Mouse (Mus musculus): ENCODE data around the gene Zmat5. TPM values are rescaled to one million over a fixed set of nuclear protein-coding genes. Genes with fewer than 3 reads are reported as not detected.

The Zmat5 gene
- polyA plus RNA-seq, 1 experiment from 2014 or later, result 76.7 TPM

DNA sequence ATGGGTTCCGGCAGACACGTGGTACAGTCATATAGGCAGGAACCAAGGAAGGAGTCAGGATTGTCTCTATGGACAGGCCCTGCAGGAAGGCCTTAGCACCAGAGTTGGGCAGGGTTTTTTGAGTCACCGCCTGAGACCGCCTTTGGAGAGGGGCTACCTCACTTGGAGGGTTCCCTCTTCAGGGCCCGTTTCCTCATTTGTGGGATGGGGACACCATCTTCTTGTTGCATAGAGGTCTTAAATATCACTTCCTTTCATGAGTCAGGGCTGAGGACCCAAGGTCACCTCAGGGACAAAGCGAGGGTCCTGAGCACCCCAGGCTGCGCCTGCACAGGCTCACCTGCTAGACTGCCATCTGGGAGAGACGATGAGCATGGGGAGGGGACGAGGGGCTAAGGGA, 52.0 kb downstream of the Zmat5 start:
- no peak overlapping the region for H3K9ac ChIP-seq (replicated peaks)
- peaks cover 41% of the 10 kb centered on the region for H3K27me3 ChIP-seq
- H3K4me2 ChIP-seq, result no peak overlapping the region
- H3K4me1 ChIP-seq (replicated peaks), result peaks cover 6% of the 10 kb centered on the region; the same call in 1 of the 2 replicates
- no peak overlapping the region for H3K27ac ChIP-seq
- H3K9me3 ChIP-seq, result peaks cover 6% of the 10 kb centered on the region; the same call in 1 of the 2 replicates
- H3K4me3 ChIP-seq (replicated peaks), result no peak overlapping the region
- WGBS, result 77% methylated on average over 9 of the region's 9 CpGs
- H3K36me3 ChIP-seq, result no peaks in the 10 kb centered on the region
- ATAC-seq (ENCODE audit: insufficient number of reproducible peaks, insufficient read depth, low FRiP score, low TSS enrichment, low read depth), result no peak

DNA sequence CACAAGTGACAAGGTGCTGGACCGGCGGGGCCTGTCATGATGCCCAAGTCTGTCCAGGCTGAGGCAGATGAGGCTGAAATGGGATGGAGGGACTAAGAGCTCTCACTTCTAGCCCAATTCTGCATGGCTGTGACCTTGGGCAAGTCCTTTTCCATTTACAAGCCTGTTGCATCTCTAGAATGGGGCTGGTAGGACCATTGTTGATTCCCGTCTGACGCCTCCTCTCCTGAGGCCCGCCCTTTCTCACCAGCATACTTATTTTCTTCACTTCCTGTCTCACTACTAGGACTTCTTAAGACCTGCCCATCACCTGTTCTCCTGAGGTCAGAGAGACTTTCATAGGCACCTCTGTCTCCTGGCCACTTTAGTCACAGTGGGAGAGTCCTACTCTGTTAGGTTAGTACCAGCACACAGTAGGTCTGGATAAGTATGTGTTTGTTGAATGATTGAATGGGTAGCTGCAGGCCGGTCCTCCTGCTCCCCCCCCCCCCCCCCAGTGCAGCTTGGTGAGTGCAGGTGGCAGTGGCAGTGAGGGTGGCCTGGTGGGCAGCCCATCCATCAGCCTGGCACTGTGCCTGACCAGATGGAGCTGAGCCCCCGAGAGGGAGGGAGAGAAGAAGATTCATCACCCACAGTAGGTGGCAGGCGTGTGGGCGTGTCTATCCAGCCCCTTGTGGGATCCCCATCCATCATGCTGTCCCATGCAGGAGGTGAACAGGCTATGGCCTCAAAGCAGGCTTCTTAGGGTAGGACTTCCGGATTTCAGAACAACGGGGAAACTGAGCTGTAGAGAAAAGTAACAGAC, 52.7 kb downstream of the Zmat5 start:
- H3K36me3 ChIP-seq, result no peaks in the 10 kb centered on the region
- no peak overlapping the region for H3K4me3 ChIP-seq (replicated peaks)
- H3K27ac ChIP-seq, result no peak overlapping the region
- 45% methylated on average over 11 of the region's 11 CpGs for WGBS
- peaks cover 6% of the 10 kb centered on the region; the same call in 1 of the 2 replicates for H3K4me1 ChIP-seq (replicated peaks)
- no peak overlapping the region for H3K4me2 ChIP-seq
- ATAC-seq (ENCODE audit: insufficient number of reproducible peaks, insufficient read depth, low FRiP score, low TSS enrichment, low read depth), result no peak
- no peak overlapping the region for H3K9ac ChIP-seq (replicated peaks)
- H3K27me3 ChIP-seq, result peaks cover 41% of the 10 kb centered on the region
- peaks cover 6% of the 10 kb centered on the region; the same call in 1 of the 2 replicates for H3K9me3 ChIP-seq

DNA sequence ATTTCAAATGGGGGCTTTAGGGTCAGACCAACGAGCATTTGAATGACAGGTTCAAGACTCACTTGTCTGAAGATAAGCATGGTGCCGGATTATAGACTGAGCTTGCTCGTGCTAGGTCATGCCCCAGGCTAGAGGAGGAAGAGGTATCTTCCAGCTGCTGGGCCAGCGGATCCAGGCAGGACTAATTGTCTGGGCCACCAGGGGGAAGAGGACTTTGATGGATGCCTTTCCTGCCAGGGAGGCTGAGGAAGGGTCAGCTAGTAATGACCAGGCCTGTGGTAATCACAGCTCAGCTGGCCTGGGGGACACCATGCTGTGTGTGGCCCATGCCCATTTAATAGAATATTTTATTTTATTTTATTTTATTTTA, 53.3 kb downstream of the Zmat5 start:
- Histone ChIP-seq H3K4me3 (replicated peaks) (no peak overlapping the region), H3K36me3 (no peaks in the 10 kb centered on the region), H3K9me3 (peaks cover 6% of the 10 kb centered on the region; the same call in 1 of the 2 replicates), H3K4me2 (no peak overlapping the region), H3K27ac (no peak overlapping the region), H3K4me1 (replicated peaks) (peaks cover 5% of the 10 kb centered on the region; the same call in 1 of the 2 replicates), H3K9ac (replicated peaks) (no peak overlapping the region), H3K27me3 (peaks cover 41% of the 10 kb centered on the region)
- no peak for ATAC-seq (ENCODE audit: insufficient number of reproducible peaks, insufficient read depth, low FRiP score, low TSS enrichment, low read depth)
- 20% methylated on average over 4 of the region's 4 CpGs for WGBS

DNA sequence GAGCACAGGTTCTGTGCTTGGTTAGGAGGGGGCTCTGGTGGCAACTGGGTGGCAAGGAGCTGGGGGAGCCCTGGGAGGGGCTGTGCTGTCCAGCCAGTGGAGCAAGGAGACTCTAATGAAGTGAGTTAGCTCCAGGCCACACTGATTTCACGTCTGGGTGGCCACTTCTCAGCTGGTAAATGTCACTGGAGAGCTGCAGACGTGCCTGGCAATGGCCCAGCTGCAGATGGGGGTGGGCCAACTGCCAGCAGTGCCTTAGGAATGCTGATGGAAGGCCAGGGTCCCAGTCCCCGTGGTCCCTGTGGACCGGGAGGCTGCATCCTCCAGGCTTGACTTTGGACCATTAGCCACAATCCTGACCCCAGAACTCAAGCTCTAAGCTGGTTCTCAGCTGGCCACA, 56.0 kb downstream of the Zmat5 start:
- Histone ChIP-seq H3K27me3 (peaks cover 47% of the 10 kb centered on the region), H3K4me1 (replicated peaks) (no peaks in the 10 kb centered on the region), H3K9ac (replicated peaks) (no peak overlapping the region), H3K27ac (no peak overlapping the region), H3K9me3 (no peaks in the 10 kb centered on the region), H3K4me3 (replicated peaks) (no peak overlapping the region), H3K4me2 (no peak overlapping the region), H3K36me3 (no peaks in the 10 kb centered on the region)
- WGBS, result 9% methylated on average over 4 of the region's 4 CpGs
- no peak for ATAC-seq (ENCODE audit: insufficient number of reproducible peaks, insufficient read depth, low FRiP score, low TSS enrichment, low read depth)

DNA sequence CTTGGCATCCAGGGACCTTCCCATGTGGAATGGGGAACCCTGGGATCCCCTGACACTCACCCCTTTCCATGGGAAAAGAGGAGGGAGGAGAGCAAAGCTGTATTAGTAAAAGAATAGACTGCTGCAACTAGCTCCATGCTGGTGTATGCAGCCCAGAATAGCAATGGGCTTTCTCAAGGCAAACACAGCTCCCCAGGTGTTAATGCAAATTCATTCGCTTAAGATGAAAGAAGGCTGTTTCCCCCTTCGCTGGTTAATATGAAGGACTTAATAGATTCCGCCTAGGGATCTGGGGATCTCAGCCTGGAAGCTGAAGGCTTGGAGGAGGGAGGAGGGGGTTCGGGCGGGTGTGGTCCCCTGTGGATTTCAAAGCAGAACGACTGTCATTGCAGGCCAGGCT, 57.5 kb downstream of the Zmat5 start:
- H3K36me3 ChIP-seq, result peaks cover 4% of the 10 kb centered on the region; the same call in 1 of the 2 replicates
- H3K4me2 ChIP-seq, result no peak overlapping the region
- H3K4me1 ChIP-seq (replicated peaks), result no peaks in the 10 kb centered on the region
- 13% methylated on average over 6 of the region's 6 CpGs for WGBS
- H3K27me3 ChIP-seq, result peaks cover 42% of the 10 kb centered on the region
- no peak overlapping the region for H3K9ac ChIP-seq (replicated peaks)
- no peak overlapping the region for H3K27ac ChIP-seq
- no peak for ATAC-seq (ENCODE audit: insufficient number of reproducible peaks, insufficient read depth, low FRiP score, low TSS enrichment, low read depth)
- no peaks in the 10 kb centered on the region for H3K9me3 ChIP-seq
- no peak overlapping the region for H3K4me3 ChIP-seq (replicated peaks)

DNA sequence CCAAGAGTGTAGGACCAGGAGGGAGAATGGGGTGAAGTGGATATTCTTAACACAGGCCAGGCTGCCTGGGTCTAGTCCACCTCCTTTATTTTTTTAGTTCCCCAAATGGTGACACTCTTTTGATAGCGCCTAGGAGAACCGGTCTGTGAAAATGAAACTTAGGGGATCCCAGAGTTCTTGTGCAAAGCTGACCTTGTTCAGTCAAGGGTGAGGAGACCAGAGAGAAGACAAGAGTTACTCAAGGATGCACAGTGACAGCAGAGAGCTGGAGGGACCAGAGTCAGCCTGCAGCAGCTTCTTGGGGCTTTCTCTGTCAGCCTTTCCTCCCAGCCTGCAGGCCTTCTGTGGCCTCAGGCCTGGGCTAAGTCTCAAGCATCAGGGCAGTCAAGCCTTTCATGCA, 58.0 kb downstream of the Zmat5 start:
- Histone ChIP-seq H3K36me3 (peaks cover 9% of the 10 kb centered on the region; the same call in 1 of the 2 replicates), H3K27ac (no peak overlapping the region), H3K9ac (replicated peaks) (no peak overlapping the region), H3K4me1 (replicated peaks) (no peaks in the 10 kb centered on the region), H3K27me3 (peaks cover 42% of the 10 kb centered on the region), H3K4me3 (replicated peaks) (no peak overlapping the region), H3K9me3 (no peaks in the 10 kb centered on the region), H3K4me2 (no peak overlapping the region)
- WGBS, result 9% methylated on average over 2 of the region's 2 CpGs
- ATAC-seq (ENCODE audit: insufficient number of reproducible peaks, insufficient read depth, low FRiP score, low TSS enrichment, low read depth), result no peak

DNA sequence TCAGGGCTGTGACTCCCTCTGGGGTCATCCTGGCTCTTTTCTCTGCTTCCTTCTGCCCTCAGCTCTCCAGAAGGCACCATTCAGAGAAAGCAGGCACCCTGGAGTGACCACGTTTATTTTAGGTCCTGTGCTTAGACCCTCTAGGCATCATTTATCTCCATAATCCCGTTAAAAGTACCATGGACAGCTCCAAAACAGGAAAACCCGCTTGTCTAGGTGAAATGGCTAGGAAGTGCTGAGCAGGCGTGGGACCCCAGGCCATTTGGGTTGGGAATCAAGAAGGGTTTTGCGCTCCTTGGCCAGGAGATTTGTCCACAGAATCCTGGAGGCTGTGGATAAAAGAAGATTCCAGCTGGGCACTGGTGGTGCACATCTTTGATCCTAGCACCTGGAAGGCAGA, 59.2 kb downstream of the Zmat5 start:
- Histone ChIP-seq H3K9me3 (no peaks in the 10 kb centered on the region), H3K4me1 (replicated peaks) (no peaks in the 10 kb centered on the region), H3K4me3 (replicated peaks) (no peak overlapping the region), H3K4me2 (no peak overlapping the region), H3K27me3 (peaks cover 42% of the 10 kb centered on the region), H3K27ac (no peak overlapping the region), H3K36me3 (peaks cover 18% of the 10 kb centered on the region; the same call in 1 of the 2 replicates), H3K9ac (replicated peaks) (no peak overlapping the region)
- ATAC-seq (ENCODE audit: insufficient number of reproducible peaks, insufficient read depth, low FRiP score, low TSS enrichment, low read depth), result no peak
- WGBS, result 16% methylated on average over 5 of the region's 5 CpGs

DNA sequence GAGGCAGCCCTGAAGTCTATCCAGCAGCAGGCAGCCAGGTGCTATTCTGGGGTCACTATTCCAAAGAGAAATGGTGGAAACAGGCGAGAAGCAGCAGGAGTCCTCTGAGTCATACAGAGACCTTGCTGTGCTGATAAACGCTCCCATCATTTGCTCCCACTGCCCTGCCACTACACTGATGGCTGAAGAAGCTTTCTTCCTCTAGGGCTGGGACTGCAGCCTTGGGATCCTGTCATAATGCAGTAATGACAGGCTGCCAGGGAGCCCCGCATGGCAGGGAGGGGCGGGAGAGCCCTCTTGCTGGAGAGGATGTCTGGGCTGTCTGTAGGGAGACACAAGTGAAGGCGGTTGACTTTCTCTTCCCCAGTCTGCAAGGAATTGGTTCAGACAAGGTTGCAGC, 60.0 kb downstream of the Zmat5 start:
- 44% methylated on average over 5 of the region's 5 CpGs for WGBS
- H3K27me3 ChIP-seq, result peaks cover 42% of the 10 kb centered on the region
- H3K9me3 ChIP-seq, result no peaks in the 10 kb centered on the region
- ATAC-seq (ENCODE audit: insufficient number of reproducible peaks, insufficient read depth, low FRiP score, low TSS enrichment, low read depth), result no peak
- H3K36me3 ChIP-seq, result peaks cover 27% of the 10 kb centered on the region
- H3K4me3 ChIP-seq (replicated peaks), result no peak overlapping the region
- H3K9ac ChIP-seq (replicated peaks), result no peak overlapping the region
- H3K4me1 ChIP-seq (replicated peaks), result no peaks in the 10 kb centered on the region
- H3K4me2 ChIP-seq, result no peak overlapping the region
- no peak overlapping the region for H3K27ac ChIP-seq

DNA sequence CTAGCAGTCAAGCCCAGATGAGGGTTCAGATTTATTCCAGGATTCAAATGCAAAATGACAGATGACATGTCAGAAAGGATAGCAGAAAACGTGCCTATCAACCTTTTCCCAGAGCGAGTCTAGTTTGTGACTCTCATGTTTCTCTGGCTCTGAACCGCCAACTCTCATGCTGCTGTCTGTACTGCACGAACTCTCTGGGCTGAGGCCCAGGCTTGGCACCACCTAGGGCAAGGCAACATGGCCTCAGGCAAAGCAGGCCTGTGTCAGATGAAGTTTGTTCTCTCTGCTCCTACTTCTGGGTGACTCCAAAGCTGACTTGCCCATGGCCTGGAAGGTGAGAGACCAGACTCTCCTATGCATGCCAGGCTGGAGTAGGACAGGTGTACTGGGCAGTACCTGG, 63.9 kb downstream of the Zmat5 start:
- no peak for ATAC-seq (ENCODE audit: insufficient number of reproducible peaks, insufficient read depth, low FRiP score, low TSS enrichment, low read depth)

DNA sequence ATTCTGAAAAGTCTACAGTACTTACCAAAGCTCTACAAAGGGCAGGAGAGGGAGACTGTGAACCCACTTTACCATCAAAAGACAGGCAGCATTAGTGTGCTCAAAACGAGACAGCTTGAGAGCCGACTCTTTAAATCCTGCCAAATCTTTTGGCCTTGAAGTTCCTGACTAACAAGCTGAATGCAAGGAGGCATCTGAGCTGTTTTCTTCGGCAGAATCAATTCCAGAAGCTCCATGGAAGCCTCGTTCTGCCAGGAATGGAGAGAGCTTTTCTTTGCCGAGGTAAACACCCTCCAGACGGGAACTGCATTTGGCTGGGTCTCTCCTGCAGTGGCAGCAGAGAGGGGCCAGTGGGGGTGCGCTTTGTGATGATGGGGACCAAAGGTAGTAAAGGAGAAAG, 64.8 kb downstream of the Zmat5 start:
- ATAC-seq (ENCODE audit: insufficient number of reproducible peaks, insufficient read depth, low FRiP score, low TSS enrichment, low read depth), result no peak
- Histone ChIP-seq H3K27ac (no peak overlapping the region), H3K4me2 (no peak overlapping the region), H3K4me3 (replicated peaks) (no peak overlapping the region), H3K9ac (replicated peaks) (no peak overlapping the region), H3K9me3 (no peaks in the 10 kb centered on the region), H3K27me3 (peaks cover under 1% of the 10 kb centered on the region; the same call in 1 of the 2 replicates), H3K36me3 (peaks cover 48% of the 10 kb centered on the region), H3K4me1 (replicated peaks) (no peaks in the 10 kb centered on the region)
- WGBS, result 70% methylated on average over 7 of the region's 7 CpGs

More for the DNA sequence above, 63.9 kb downstream of the Zmat5 start:
- H3K9me3 ChIP-seq, result no peaks in the 10 kb centered on the region
- peaks cover 10% of the 10 kb centered on the region for H3K27me3 ChIP-seq
- H3K27ac ChIP-seq, result no peak overlapping the region
- H3K4me3 ChIP-seq (replicated peaks), result no peak overlapping the region
- 87% methylated on average over 4 of the region's 4 CpGs for WGBS
- peaks cover 48% of the 10 kb centered on the region for H3K36me3 ChIP-seq
- no peak overlapping the region for H3K9ac ChIP-seq (replicated peaks)
- no peaks in the 10 kb centered on the region for H3K4me1 ChIP-seq (replicated peaks)
- no peak overlapping the region for H3K4me2 ChIP-seq

DNA sequence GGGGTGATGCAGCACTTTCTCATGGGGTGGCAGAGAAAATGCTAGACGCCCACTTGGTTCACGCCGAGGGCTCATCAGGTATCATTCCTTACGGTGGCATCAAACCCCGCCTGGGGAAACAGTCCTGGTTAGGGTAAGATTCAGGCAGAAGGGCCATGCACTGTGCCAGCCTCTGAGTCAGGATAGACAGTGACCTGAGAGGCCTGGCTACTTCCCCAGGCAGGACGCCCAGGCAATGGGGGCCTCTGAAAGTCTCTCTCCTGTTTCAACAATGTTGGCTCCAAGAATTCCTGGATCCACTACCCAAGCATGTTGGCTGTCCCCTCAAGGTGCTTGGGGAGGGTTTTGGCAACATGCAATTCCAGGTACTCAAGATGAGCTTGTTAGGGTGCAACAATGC, 65.4 kb downstream of the Zmat5 start:
- 91% methylated on average over 6 of the region's 6 CpGs for WGBS
- no peak for ATAC-seq (ENCODE audit: insufficient number of reproducible peaks, insufficient read depth, low FRiP score, low TSS enrichment, low read depth)
- H3K9me3 ChIP-seq, result no peaks in the 10 kb centered on the region
- H3K27me3 ChIP-seq, result no peaks in the 10 kb centered on the region
- H3K9ac ChIP-seq (replicated peaks), result no peak overlapping the region
- no peak overlapping the region for H3K4me3 ChIP-seq (replicated peaks)
- H3K4me1 ChIP-seq (replicated peaks), result no peaks in the 10 kb centered on the region
- no peak overlapping the region for H3K4me2 ChIP-seq
- peaks cover 51% of the 10 kb centered on the region for H3K36me3 ChIP-seq
- no peak overlapping the region for H3K27ac ChIP-seq

DNA sequence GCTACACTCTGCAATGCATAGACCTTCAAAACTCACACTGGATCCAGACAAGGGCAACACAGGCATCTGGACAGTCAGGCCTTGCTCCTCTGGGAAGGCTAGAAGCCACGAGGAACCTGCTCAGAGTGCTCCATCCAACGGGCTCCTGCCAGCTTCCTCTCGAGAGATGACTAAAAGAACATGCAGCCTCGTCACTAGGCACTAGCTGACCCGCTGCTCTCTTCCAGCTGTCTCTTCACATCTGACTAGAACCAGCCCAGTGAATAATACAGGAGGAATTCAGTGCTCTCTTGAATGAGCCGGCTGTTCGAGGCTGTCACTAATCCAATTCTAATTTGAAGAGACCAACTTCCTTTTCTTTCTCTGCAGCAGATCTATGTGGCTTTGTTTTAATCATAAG, 67.3 kb downstream of the Zmat5 start:
- H3K9ac ChIP-seq (replicated peaks), result no peak overlapping the region
- H3K4me1 ChIP-seq (replicated peaks), result no peaks in the 10 kb centered on the region
- ATAC-seq (ENCODE audit: insufficient number of reproducible peaks, insufficient read depth, low FRiP score, low TSS enrichment, low read depth), result no peak
- WGBS, result 84% methylated on average over 7 of the region's 7 CpGs
- no peak overlapping the region for H3K4me3 ChIP-seq (replicated peaks)
- H3K36me3 ChIP-seq, result peaks cover 59% of the 10 kb centered on the region
- no peaks in the 10 kb centered on the region for H3K27me3 ChIP-seq
- H3K27ac ChIP-seq, result no peak overlapping the region
- no peak overlapping the region for H3K4me2 ChIP-seq
- H3K9me3 ChIP-seq, result no peaks in the 10 kb centered on the region

All from limb, embryonic 12.5 days (tissue).